Mouse (Mus musculus) cerebellum, adult 11 months (tissue): ENCODE measurements around the gene Ampd1.
A peak's percentile ranks its signal among the peaks of the same experiment; 100 is the strongest.

Experiments used
- DNase-seq: peaks from one replicate; pipeline ENCODE4 v3.0.0; 2022

Ampd1 gene

GRCm38 (mm10) chr3:103073771-103074170 lies at the start of gene Ampd1:
TSS of gene Ampd1 (plus strand) at chr3:103074014.
- no peak for DNase-seq

- no peak for DNase-seq
These were observed 47.6 kb upstream of the Ampd1 start for GRCm38 (mm10) chr3:103026174-103026573.

DNA sequence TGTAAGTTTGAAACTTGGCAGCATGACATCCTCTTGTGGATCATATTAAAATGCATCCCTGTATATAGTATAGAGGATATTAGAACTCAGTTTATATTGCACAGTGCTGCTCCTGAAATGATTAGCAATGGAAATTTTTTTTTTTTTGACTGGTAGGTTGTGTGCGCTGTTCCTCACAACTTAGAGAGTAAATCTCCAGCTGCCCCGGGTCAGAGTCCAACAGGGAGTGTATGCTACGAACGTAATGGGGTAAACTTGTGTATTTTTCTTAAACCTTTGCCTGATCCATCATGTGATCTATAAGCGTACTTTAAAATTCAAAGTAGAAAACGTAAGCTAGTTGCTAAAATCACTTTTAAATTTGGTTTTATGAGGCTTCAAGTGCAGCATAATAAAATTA lies 33.5 kb upstream of the Ampd1 start:
- no peak for DNase-seq

DNA sequence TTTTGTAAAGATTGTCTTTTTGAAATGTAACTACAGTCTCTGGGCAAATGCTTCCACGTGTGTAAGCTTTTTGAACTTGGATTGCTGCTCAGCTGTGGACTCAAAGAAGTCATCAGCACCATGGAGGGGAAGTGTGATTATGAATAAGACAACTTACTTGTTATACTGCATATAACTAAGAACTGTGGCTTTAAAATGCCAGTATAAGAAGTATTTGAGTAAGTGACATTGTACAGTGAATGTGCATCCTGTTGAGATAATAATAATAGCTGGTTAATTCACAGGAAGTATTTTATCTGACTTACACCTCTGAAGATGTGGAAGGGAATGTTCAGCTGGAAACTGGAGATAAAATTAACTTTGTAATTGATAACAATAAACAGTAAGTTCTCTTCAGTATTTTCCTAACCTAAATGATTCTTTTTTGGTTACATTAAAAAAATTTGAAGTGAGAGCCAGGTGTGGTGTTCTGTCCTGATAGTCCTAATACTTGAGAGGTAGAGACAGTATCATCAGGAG lies 32.9 kb upstream of the Ampd1 start:
- DNase-seq, result no peak

DNA sequence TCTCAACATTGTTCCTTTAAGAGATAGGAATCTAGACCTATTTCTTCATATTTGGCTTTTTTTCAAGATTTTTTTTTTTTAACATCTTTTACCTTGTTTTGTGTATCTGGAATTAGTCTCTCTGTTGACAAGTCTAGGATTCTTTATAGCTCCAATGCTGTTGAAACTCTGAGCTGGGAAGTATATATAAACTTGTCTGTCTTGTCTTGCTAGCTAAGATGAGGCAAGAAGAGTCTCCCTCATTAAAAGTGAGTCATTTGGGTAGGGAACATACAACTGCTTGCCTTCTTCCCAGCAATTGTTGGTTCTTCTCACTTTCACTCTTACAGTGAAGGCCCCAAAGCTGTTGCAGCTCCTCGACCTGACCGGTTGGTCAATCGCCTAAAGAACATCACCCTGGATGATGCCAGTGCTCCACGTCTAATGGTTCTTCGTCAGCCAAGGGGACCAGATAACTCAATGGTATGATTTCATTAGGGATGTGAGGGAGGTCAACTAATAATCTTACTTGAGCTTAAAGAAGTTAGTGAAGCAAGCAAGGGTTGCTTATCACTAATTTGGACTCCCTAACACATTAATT lies 17.7 kb upstream of the Ampd1 start:
- no peak for DNase-seq

GRCm38 (mm10) chr3:103057752-103058151 lies 16.1 kb upstream of the Ampd1 start:
- DNase-seq, result no peak

GRCm38 (mm10) chr3:103058207-103059157 lies 15.3 kb upstream of the Ampd1 start, which contains the start of gene Nras:
TSS of gene Nras (plus strand) at chr3:103058285.
- peak; percentile 78 for DNase-seq

DNA sequence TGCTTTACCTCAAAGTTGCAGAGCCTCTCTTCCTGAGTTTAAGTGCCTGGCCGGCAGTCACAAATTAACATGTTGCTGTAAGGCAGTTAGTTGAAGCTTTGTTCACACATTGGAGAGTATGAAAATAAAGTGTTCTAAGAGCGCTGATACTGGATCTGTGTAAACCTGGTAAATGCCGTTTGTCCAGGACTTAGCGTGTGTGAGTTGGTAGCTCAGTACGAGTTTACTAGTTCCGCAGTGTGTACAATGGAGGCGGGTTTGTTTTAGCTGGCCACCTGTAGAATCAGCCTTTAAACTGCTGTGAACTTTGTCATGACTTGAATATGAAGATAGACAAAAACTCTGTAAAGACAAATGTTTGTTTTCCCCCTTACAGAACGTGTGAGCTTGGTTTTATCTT lies 6.9 kb upstream of the Ampd1 start:
- no peak for DNase-seq

- DNase-seq, result no peak
These were observed 4.8 kb upstream of the Ampd1 start for GRCm38 (mm10) chr3:103068971-103069370.

- no peak for DNase-seq
These were observed 2.1 kb downstream of the Ampd1 start for GRCm38 (mm10) chr3:103075871-103076270.

DNA sequence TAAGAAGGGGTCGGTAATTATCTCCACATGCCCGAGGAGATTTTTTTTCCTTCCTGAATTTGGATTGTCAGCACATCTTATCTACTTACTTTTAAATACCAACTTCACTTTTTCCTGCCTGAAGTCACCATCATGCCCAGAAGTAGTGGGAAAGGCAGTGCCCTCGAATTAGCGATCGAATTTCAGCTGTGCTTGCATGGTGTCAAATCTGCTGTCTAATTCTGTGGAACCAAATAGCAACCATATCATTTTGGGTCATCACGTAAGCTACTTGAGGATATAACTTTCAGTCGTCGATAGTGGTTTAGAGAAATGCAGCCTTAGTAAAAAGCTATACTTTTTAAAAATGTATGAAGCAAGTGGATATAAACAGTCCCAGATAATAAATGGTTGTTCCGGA lies 2.7 kb downstream of the Ampd1 start:
- DNase-seq, result no peak

DNA sequence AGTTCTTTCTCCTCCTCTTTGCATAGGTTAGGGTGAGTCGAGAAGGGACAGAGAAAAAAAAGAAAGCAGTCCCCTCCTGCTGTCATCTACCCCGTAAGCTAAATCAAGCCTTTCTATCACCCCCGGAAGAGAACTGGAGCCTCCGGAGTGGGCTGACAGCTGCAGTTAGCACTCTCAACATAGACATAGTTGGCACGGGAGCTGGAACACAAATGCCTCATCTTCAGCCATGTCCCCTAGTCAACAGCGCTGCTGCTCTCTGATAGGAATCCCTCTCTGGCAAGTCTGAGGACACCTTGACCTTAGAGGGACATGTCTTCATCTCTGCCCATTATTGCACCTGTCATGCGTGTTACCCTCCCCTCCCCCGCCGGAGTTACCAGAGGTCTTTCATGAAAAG lies 5.5 kb downstream of the Ampd1 start:
- no peak for DNase-seq

- no peak for DNase-seq
These were observed 7.2 kb downstream of the Ampd1 start for GRCm38 (mm10) chr3:103081051-103081450.

DNA sequence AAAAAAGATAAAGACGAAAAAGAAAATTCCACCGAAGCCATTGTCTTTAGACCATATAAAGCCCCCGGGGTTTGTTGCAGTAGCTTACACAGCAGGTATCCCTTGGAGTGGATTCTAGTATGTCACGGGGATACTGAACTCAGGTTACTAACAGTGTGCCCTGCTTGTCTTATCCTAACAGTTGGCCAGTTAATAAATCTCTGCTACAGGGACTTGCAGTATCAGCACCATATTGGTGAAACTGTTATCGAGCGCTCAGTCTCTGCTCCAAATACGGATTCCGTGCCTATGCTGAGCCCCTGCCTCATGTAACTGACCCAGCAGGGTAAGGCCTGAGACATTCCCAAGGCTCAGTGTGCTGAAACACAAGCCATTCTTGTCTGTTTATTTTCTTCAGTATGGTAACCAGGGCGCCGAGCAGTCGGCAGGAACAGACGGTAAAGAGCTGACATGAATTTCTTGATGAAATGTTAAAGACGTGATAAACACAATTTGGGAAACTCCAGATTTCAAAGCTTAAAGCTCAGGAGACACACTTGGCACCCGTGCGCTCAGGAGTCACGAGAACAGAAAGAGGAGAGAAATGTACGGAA lies 8.1 kb downstream of the Ampd1 start:
- DNase-seq, result no peak

GRCm38 (mm10) chr3:103082761-103083160 lies 8.9 kb downstream of the Ampd1 start:
- DNase-seq, result no peak

- DNase-seq, result no peak
These were observed 12.2 kb downstream of the Ampd1 start for GRCm38 (mm10) chr3:103085986-103086385.

DNA sequence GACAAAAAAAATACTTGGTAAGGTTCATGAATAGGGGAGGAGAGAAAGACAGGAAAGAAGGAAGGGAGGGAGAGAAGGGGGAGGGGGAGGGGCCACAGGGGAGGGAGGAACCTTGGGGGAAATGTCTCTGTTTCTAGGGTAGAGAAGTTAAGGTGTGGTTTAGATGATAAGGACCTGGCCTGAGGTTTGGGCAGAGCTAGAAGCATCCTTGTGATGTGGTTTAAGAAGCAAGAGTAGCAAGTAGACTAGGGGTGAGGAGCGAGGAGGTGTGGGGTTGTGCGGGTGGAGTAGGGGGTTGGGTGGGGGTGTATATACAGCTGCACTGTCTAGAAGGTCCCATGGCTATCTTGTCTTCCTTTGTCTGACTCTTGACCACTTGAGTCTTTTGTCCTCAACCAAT lies 17.9 kb downstream of the Ampd1 start:
- no peak for DNase-seq

- DNase-seq, result no peak
These were observed 24.8 kb downstream of the Ampd1 start for GRCm38 (mm10) chr3:103098662-103099061.

DNA sequence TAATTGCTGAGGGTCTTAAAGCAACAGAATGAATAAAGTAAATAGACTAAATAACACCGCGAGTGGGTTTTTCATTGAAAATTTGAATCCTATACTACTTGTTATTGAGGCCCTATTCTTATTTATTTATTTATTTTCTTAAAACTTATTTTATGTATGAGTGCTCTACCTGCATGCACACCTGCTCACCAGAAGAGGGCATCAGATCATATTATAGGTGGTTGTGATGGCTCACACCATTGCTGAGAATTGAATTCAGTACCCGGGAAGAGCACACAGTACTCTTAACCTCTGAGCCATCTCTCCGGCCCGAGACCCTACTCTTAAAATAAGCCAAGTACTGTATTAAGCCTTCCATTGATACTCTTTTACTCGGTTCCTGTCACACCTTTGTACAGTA lies 25.9 kb downstream of the Ampd1 start:
- no peak for DNase-seq

- no peak for DNase-seq
These were observed 26.9 kb downstream of the Ampd1 start for GRCm38 (mm10) chr3:103100735-103101134.

GRCm38 (mm10) chr3:103101194-103101593 lies 27.4 kb downstream of the Ampd1 start:
- no peak for DNase-seq

- DNase-seq, result no peak
These were observed 28.1 kb downstream of the Ampd1 start for GRCm38 (mm10) chr3:103101909-103102308.
